Mouse (Mus musculus): ENCODE data around the gene Eci2. TPM values are rescaled to one million over a fixed set of nuclear protein-coding genes. Genes with fewer than 3 reads are reported as not detected.
"Not testable (repeated sequence)": the region's sequence is repeated elsewhere in the genome, so short reads cannot be mapped to it uniquely, and the experiment has no call there.

The Eci2 gene
- polyA plus RNA-seq, 1 experiment: 24.4 TPM

DNA sequence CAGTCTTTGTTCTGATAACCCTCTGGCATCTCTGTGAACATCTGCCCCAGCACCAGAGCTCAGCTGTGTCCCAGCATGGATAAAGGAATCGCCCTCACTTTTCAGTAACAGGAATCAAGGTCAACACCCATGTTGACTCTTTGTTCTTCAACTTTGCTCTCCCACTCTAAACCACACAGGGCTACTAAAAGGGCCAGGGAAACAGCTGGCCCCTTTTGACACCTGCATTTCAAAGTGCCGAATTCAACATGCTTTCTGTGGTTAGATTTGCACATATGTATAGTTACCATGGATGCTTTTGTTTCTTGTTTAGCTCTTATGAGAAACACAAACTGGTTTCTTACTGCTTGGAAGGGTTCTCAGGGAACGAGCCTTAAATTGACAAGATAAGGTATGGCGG is 8.8 kb upstream of the Eci2 start:
- no peaks in the 10 kb centered on the region for H3K4me1 ChIP-seq (ENCODE audit: control insufficient read depth, insufficient read depth, low read length)
- no peak overlapping the region for H3K27ac ChIP-seq (ENCODE audit: control insufficient read depth, insufficient read depth, low read depth, low read length, poor library complexity)
- WGBS: 65% methylated on average over 4 of the region's 4 CpGs
- no peak for TF ChIP-seq CTCF (IDR thresholded peaks at IDR 0.05; ENCODE audit: control insufficient read depth, insufficient read depth, low read length)
- H3K4me3 ChIP-seq (replicated peaks; ENCODE audit: control insufficient read depth, low read depth, low read length): no peak overlapping the region

DNA sequence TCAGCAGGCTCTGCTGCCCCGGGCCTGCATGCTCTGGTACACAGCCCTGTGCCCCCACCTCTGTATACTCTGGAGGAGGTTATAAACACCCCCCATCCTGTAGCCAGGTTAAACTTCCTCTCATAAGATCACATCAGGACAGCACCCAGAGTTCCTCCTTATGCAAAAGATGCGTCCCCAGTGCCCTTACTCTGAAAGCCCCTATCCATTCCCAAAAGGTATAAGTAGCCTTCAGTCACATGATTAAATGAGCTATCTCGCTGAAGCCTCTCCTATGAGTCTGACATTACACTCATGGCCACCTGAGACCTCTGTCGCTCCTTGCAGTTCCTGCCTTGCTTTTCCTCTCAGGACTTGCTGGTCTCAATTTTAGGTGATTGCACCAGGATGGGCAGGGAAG is 6.7 kb upstream of the Eci2 start:
- no peak for TF ChIP-seq CTCF (IDR thresholded peaks at IDR 0.05; ENCODE audit: control insufficient read depth, insufficient read depth, low read length)
- TF ChIP-seq POLR2A (IDR thresholded peaks at IDR 0.05; ENCODE audit: borderline replicate concordance, control insufficient read depth, low read depth, low read length): no peak
- Histone ChIP-seq H3K27ac (ENCODE audit: control insufficient read depth, insufficient read depth, low read depth, low read length, poor library complexity) (no peak overlapping the region), H3K4me1 (ENCODE audit: control insufficient read depth, insufficient read depth, low read length) (no peaks in the 10 kb centered on the region), H3K4me3 (replicated peaks; ENCODE audit: control insufficient read depth, low read depth, low read length) (no peak overlapping the region)
- WGBS: 66% methylated on average over 4 of the region's 4 CpGs

DNA sequence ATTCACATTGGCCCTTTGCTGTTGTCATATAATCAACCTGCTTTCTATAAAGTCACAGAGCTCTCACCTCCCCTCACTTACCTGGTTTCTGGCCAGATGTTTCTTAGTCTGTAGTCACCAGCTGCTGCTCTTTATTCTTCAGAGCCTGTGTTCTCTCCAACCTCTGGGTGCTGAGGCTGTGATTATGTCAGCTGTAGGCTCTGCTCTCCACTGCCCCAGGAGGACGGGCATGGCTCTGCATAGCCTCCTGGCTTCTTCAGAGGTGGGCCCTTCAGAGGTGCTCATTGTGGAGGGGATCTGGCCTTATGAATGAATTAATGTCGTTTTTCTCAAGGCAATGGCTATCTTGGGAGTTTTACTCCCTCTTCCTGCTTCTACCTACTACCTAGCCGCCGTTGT is 4.8 kb upstream of the Eci2 start:
- Histone ChIP-seq H3K4me3 (replicated peaks; ENCODE audit: control insufficient read depth, low read depth, low read length) (no peak overlapping the region), H3K4me1 (ENCODE audit: control insufficient read depth, insufficient read depth, low read length) (no peaks in the 10 kb centered on the region), H3K27ac (ENCODE audit: control insufficient read depth, insufficient read depth, low read depth, low read length, poor library complexity) (no peak overlapping the region)
- WGBS: 79% methylated on average over 4 of the region's 4 CpGs
- TF ChIP-seq CTCF (IDR thresholded peaks at IDR 0.05; ENCODE audit: control insufficient read depth, insufficient read depth, low read length): no peak
- no peak for TF ChIP-seq POLR2A (IDR thresholded peaks at IDR 0.05; ENCODE audit: borderline replicate concordance, control insufficient read depth, low read depth, low read length)

DNA sequence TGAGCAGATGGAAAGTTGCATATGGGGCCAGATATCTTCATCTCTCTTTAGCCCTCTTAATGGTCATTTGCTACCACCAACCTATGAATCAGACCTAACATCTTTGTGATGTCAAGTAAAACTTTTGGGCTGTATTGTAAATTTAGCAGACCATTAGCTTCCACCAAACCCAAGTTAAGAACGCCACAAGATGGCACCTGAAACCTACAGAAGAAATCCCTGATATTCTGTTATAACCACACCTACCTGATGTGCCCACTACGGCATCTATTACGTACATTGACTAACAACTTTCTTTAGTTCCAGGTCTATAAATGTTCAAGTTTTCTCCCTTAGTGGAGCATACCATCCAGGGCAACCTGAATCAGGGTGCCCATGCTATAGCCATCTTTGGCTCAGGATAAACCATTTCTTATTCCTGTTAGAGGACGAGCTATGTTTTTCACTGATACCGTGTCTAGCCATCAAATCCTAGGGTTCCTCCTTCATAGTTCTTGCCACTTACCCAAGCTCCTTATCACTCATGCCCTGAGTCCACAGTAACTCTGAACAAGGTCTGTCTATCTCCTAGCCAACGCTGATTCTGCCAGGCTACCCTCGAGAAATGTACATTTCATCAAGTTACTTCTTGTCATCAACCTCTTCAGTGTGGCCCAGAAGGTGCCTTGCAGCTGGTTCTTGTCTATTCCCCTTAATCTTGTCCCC is 4.2 kb upstream of the Eci2 start:
- H3K4me1 ChIP-seq (ENCODE audit: control insufficient read depth, insufficient read depth, low read length): no peaks in the 10 kb centered on the region
- H3K27ac ChIP-seq (ENCODE audit: control insufficient read depth, insufficient read depth, low read depth, low read length, poor library complexity): no peak overlapping the region
- H3K4me3 ChIP-seq (replicated peaks; ENCODE audit: control insufficient read depth, low read depth, low read length): no peak overlapping the region
- TF ChIP-seq POLR2A (IDR thresholded peaks at IDR 0.05; ENCODE audit: borderline replicate concordance, control insufficient read depth, low read depth, low read length): no peak
- TF ChIP-seq CTCF (IDR thresholded peaks at IDR 0.05; ENCODE audit: control insufficient read depth, insufficient read depth, low read length): no peak
- 69% methylated on average over 7 of the region's 7 CpGs for WGBS

DNA sequence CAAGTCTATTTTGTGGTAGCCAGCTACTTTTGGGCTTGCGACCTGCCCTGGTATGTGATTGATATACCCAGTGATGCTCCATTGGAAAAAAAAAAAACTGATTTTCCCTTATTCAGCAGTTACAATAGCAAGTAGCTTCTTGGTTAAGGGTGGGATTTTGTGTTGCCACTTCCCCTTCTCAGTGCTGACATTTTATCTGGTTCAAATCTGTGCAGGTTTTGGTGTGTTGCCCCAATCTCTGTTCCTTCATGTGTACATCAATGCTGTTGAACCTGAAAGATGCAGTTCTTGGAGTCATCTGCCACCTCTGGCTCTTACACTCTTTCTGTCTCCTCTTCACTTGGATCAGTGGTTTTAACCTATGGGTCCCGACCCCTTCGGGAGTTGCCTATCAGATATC is 1.5 kb upstream of the Eci2 start:
- TF ChIP-seq CTCF (IDR thresholded peaks at IDR 0.05; ENCODE audit: control insufficient read depth, insufficient read depth, low read length) (no peak), POLR2A (IDR thresholded peaks at IDR 0.05; ENCODE audit: borderline replicate concordance, control insufficient read depth, low read depth, low read length) (no peak)
- WGBS: 86% methylated on average over 3 of the region's 3 CpGs
- Histone ChIP-seq H3K4me3 (replicated peaks; ENCODE audit: control insufficient read depth, low read depth, low read length) (no peak overlapping the region), H3K4me1 (ENCODE audit: control insufficient read depth, insufficient read depth, low read length) (no peaks in the 10 kb centered on the region; the same call in 1 of the 2 replicates), H3K27ac (ENCODE audit: control insufficient read depth, insufficient read depth, low read depth, low read length, poor library complexity) (no peak overlapping the region)

DNA sequence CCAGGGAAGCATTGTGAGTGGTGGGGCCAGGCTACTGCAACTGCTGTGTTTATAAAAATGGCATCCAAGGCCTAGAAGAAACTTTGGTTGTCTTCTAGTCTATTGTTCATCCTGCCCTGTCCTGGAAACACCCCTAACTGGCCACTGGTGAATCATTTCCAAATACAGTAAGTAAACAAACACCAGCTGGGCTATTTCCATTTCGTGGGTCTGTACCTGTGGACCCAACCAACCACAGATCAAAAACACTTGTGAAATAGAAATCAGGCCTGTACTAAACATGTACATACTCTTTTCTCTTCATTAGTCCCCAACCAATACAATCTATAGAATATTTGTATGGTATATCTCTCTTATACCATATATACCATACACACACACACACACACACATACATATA is 3.5 kb downstream of the Eci2 start:
- not testable (repeated sequence) for H3K27ac ChIP-seq (ENCODE audit: control insufficient read depth, insufficient read depth, low read depth, low read length, poor library complexity); H3K4me3 ChIP-seq (replicated peaks; ENCODE audit: control insufficient read depth, low read depth, low read length); H3K4me1 ChIP-seq (ENCODE audit: control insufficient read depth, insufficient read depth, low read length)
- 64% methylated on average over 1 of the region's 1 CpGs for WGBS

DNA sequence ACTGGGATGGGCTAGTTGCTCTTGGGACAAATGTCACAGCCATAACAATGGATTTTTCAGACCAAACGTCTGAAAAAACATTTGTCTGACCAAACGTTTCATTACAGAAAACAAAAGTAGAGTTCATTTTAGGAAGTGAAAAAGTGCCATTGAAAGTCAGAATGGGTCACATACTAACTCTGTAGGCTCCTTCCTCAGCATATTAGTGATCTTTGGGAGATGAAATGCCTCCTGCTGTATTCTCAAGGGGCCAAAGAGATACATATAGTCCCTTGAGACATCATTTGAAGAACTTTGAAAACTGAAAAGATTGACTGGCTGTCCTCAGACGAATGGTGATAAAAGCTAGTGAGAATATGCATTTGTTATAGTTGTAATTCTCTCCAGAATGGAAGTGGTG is 6.5 kb downstream of the Eci2 start:
- TF ChIP-seq CTCF (IDR thresholded peaks at IDR 0.05; ENCODE audit: control insufficient read depth, insufficient read depth, low read length) (no peak), POLR2A (IDR thresholded peaks at IDR 0.05; ENCODE audit: borderline replicate concordance, control insufficient read depth, low read depth, low read length) (no peak)
- H3K27ac ChIP-seq (ENCODE audit: control insufficient read depth, insufficient read depth, low read depth, low read length, poor library complexity): no peak overlapping the region
- H3K4me1 ChIP-seq (ENCODE audit: control insufficient read depth, insufficient read depth, low read length): no peaks in the 10 kb centered on the region; the same call in 1 of the 2 replicates
- 42% methylated on average over 3 of the region's 3 CpGs for WGBS
- no peak overlapping the region for H3K4me3 ChIP-seq (replicated peaks; ENCODE audit: control insufficient read depth, low read depth, low read length)

DNA sequence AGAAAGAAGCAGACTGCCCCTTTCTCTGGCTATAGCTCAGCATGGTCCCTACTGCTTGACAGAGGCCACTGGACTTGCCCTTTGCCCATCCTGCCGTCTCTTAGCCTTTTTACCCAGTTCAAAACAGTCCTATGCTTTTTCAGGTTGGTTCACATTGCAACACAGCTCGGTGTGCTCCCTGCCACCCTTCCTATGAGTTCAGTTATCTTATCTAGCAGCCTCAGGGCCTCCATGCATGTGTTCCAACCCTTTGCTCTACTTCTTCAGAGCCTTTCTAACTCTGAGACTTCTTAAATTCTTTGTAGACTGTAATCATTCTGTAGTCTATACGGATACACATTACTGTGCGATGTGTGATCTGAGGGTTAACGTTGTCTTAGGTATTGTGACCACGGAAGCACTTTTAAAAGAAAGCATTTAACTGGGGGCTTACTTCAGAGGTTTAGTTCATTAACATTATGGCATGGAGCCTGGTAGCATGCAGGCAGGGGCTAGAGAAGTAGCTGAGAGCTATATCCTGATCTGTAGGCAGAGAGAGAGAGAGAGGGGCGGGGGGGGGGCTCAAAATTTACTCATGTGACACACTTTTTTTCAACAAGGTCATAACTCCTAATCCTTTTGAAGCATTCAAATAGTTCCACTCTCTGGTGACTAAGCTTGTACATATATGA is 7.9 kb downstream of the Eci2 start:
- TF ChIP-seq CTCF (IDR thresholded peaks at IDR 0.05; ENCODE audit: control insufficient read depth, insufficient read depth, low read length) (no peak), POLR2A (IDR thresholded peaks at IDR 0.05; ENCODE audit: borderline replicate concordance, control insufficient read depth, low read depth, low read length) (no peak)
- Histone ChIP-seq H3K27ac (ENCODE audit: control insufficient read depth, insufficient read depth, low read depth, low read length, poor library complexity) (no peak overlapping the region), H3K4me1 (ENCODE audit: control insufficient read depth, insufficient read depth, low read length) (no peaks in the 10 kb centered on the region), H3K4me3 (replicated peaks; ENCODE audit: control insufficient read depth, low read depth, low read length) (no peak overlapping the region)
- WGBS: 65% methylated on average over 7 of the region's 7 CpGs

DNA sequence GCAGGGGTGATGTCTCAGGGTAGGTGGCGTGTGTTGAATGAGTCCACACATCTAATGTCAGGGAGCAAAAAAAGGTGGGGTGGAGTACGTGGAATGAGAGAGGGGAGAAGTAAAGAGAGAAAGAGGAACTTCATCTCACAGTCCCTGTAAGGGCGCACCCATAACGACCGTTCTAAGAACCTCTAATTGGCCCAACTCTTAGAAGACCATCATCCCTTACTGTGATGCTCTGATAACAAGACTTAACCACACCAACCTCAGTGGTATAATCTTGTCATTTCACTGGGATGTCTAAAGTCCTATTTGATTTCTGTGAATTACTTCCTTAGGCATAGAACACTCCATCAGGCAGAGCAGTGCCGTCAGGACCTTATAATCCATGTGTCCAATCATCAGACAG is 9.5 kb downstream of the Eci2 start:
- 55% methylated on average over 6 of the region's 6 CpGs for WGBS
- TF ChIP-seq CTCF (IDR thresholded peaks at IDR 0.05; ENCODE audit: control insufficient read depth, insufficient read depth, low read length) (no peak), POLR2A (IDR thresholded peaks at IDR 0.05; ENCODE audit: borderline replicate concordance, control insufficient read depth, low read depth, low read length) (no peak)
- H3K27ac ChIP-seq (ENCODE audit: control insufficient read depth, insufficient read depth, low read depth, low read length, poor library complexity): no peak overlapping the region
- no peaks in the 10 kb centered on the region for H3K4me1 ChIP-seq (ENCODE audit: control insufficient read depth, insufficient read depth, low read length)
- no peak overlapping the region for H3K4me3 ChIP-seq (replicated peaks; ENCODE audit: control insufficient read depth, low read depth, low read length)

Data from bone marrow, adult 2 months (tissue).